Mouse (Mus musculus) stomach, postnatal 0 days (tissue): ENCODE measurements around the gene Gramd2.

ENCODE experiments used
- CTCF ChIP-seq: IDR thresholded peaks from 2 replicates; pipeline ENCODE4 v1.5.1; 2016; ENCODE audit warnings: antibody characterized with exemption, low read depth, mild to moderate bottlenecking, moderate library complexity
- EP300 ChIP-seq: optimal IDR thresholded peaks from 2 replicates; pipeline ENCODE3; 2016; ENCODE audit warnings: antibody characterized with exemption

GRCm38 (mm10) chr9:59669172-59669571 lies 10.8 kb upstream of the Gramd2 start:
- TF ChIP-seq CTCF: peak; percentile 67
- TF ChIP-seq EP300: no peak
